Mouse (Mus musculus) lung, postnatal 0 days (tissue): ENCODE measurements at regions not wholly inside any gene's neighbourhood (a gene's known extent, or its start where the extent isn't known, plus 50 kb on each side); places are given as distances from the start of the nearest gene placed in this dataset.

Experiments
- ATAC-seq: fragments of 200-750 bp; cut with Nextera tagmentation; 2 replicates; pipeline ENCODE4 v1.8.0; 2017; ENCODE audit warnings: moderate library complexity
- DNase-seq: peaks from one replicate; pipeline ENCODE4 v3.0.0-alpha.2; 2016; ENCODE audit warnings: low spot score
- H3K27ac ChIP-seq: fragments of 300-500 bp; sonication (generic); 2 replicates; pipeline ENCODE4 v1.5.1; 2014; ENCODE audit warnings: antibody characterized with exemption, mild to moderate bottlenecking, low read length, mixed read lengths
- H3K27me3 ChIP-seq: fragments of 300-500 bp; sonication (generic); replicated peaks from 2 replicates; pipeline ENCODE4 v1.6.1; 2014; ENCODE audit warnings: low read length, mixed read lengths; ENCODE audit not compliant: insufficient read depth
- H3K36me3 ChIP-seq: fragments of 300-500 bp; sonication (generic); 2 replicates; pipeline ENCODE4 v1.6.1; 2014; ENCODE audit warnings: low read length, mixed read lengths; ENCODE audit not compliant: insufficient read depth
- H3K4me1 ChIP-seq: fragments of 300-500 bp; sonication (generic); 2 replicates; pipeline ENCODE4 v1.6.1; 2014; ENCODE audit warnings: antibody characterized with exemption, low read depth, low read length, mixed read lengths; ENCODE audit not compliant: insufficient read depth
- H3K4me2 ChIP-seq: fragments of 300-500 bp; sonication (generic); replicated peaks from 2 replicates; pipeline ENCODE4 v1.6.1; 2014; ENCODE audit warnings: low read depth, mild to moderate bottlenecking, low read length, moderate library complexity, mixed read lengths
- H3K4me3 ChIP-seq: fragments of 300-500 bp; sonication (generic); 2 replicates; pipeline ENCODE4 v1.5.1; 2014; ENCODE audit warnings: low read depth, low read length
- H3K9ac ChIP-seq: fragments of 300-500 bp; sonication (generic); replicated peaks from 2 replicates; pipeline ENCODE4 v1.6.1; 2014; ENCODE audit warnings: low read depth, mild to moderate bottlenecking
- H3K9me3 ChIP-seq: fragments of 300-500 bp; sonication (generic); 2 replicates; pipeline ENCODE4 v1.6.1; 2016; ENCODE audit warnings: low read length, mixed read lengths
- CTCF ChIP-seq: IDR thresholded peaks from 2 replicates; pipeline ENCODE4 v1.5.1; 2016; ENCODE audit warnings: antibody characterized with exemption, mild to moderate bottlenecking
- EP300 ChIP-seq: IDR thresholded peaks from 2 replicates; pipeline ENCODE4 v1.6.1; 2016; ENCODE audit warnings: antibody characterized with exemption, mild to moderate bottlenecking, control low read depth
- WGBS: fragments of 180-500 bp; shearing (Covaris S2); extraction: QIAGEN DNeasy Blood & Tissue Kit; methylation state at CpG from one replicate; pipeline ENCODE4 v1.1.7; 2014; 5-methylcytosine and 5-hydroxymethylcytosine counted together

DNA sequence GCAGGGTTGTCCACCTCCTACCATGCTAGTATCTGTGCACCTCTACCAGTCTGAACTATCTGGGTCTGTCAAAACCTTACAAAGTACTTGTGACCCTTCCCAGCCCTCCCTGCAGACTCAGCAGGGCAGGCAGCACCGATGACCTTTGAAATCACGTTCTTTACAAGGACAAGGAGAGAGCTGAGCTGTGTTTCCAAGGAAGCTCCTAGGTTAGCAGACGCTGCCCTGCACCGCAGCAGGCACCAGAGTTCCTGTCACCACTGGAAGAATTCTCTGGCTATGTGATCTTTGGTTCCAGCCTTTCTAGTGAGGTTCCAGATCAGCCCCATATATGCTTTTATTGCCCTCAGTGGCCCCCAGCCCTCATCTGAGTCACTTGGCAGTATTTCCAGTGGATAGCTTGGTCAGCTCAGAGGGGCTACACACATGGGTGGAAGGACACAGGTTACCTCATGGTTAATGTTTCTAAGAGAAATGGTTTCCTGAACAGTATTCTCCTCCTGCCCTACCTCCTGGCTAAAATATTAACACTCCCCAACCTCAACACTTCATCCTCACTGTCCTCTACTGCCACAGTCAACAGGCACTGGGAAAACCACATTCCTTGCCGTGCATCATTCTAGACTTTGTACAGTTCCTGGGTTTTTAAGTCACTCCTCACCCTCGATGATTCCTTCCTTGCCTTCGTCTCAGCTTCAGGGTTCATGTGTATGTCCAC lies 251.2 kb upstream of the Gli3 start:
- no peak overlapping the region for H3K4me2 ChIP-seq
- no peaks in the 10 kb centered on the region for H3K36me3 ChIP-seq
- ATAC-seq: no peak
- DNase-seq: no peak
- H3K4me3 ChIP-seq: no peak overlapping the region
- no peak overlapping the region for H3K27ac ChIP-seq
- WGBS: 77% methylated on average over 7 of the region's 7 CpGs
- H3K9ac ChIP-seq: no peak overlapping the region
- H3K27me3 ChIP-seq: no peaks in the 10 kb centered on the region
- H3K9me3 ChIP-seq: no peaks in the 10 kb centered on the region
- H3K4me1 ChIP-seq: no peaks in the 10 kb centered on the region
- no peak for TF ChIP-seq EP300
- TF ChIP-seq CTCF: no peak

GRCm38 (mm10) chr13:15212353-15212850 lies 250.6 kb upstream of the Gli3 start:
- DNase-seq: no peak
- Histone ChIP-seq H3K4me1 (no peaks in the 10 kb centered on the region), H3K4me2 (no peak overlapping the region), H3K9ac (no peak overlapping the region), H3K27me3 (no peaks in the 10 kb centered on the region), H3K36me3 (no peaks in the 10 kb centered on the region), H3K9me3 (no peaks in the 10 kb centered on the region), H3K27ac (no peak overlapping the region), H3K4me3 (no peak overlapping the region)
- ATAC-seq: no peak
- TF ChIP-seq EP300 (no peak), CTCF (no peak)
- 44% methylated on average over 5 of the region's 5 CpGs for WGBS

DNA sequence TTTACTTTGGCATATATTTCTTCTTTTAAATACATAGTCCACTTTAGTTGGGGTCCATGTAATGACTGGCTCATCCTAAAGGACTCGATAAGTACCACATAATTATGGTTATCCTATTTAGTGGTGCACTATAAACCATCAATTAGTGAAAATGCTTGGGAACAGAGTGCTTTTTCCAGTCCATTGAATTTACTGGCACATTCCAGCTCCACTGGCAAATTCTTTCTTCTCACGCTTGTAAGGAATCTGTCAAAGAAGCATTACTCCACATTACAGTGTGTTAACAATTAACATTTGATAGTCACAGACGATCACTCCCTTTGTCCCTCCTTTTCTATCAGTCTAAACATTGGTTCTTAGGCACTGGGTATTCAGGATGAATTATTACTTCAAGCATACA lies 241.7 kb upstream of the Gli3 start:
- ATAC-seq: no peak
- TF ChIP-seq EP300 (no peak), CTCF (no peak)
- Histone ChIP-seq H3K9me3 (no peaks in the 10 kb centered on the region), H3K27me3 (no peaks in the 10 kb centered on the region), H3K4me1 (no peaks in the 10 kb centered on the region), H3K9ac (no peak overlapping the region), H3K27ac (no peak overlapping the region), H3K4me3 (no peak overlapping the region), H3K4me2 (no peak overlapping the region), H3K36me3 (no peaks in the 10 kb centered on the region)
- no peak for DNase-seq
- 54% methylated on average over 3 of the region's 3 CpGs for WGBS

- no peaks in the 10 kb centered on the region for H3K9me3 ChIP-seq
- 36% methylated on average over 1 of the region's 1 CpGs for WGBS
Observed at GRCm38 (mm10) chr13:15227641-15228040, 235.4 kb upstream of the Gli3 start.

More at GRCm38 (mm10) chr13:15227641-15228040, 235.4 kb upstream of the Gli3 start:
- H3K4me3 ChIP-seq: no peak overlapping the region
- H3K36me3 ChIP-seq: no peaks in the 10 kb centered on the region
- H3K27ac ChIP-seq: no peak overlapping the region
- no peaks in the 10 kb centered on the region for H3K27me3 ChIP-seq
- no peaks in the 10 kb centered on the region for H3K4me1 ChIP-seq
- ATAC-seq (no peak), DNase-seq (peak; percentile 98)
- no peak overlapping the region for H3K9ac ChIP-seq
- TF ChIP-seq CTCF (no peak), EP300 (no peak)
- H3K4me2 ChIP-seq: no peak overlapping the region
